Mouse (Mus musculus) stomach, postnatal 0 days (tissue): Measurements from ENCODE around the gene Pwp1. TPM values are rescaled to one million over a fixed set of nuclear protein-coding genes. Genes with fewer than 3 reads are reported as not detected.
"Not testable (repeated sequence)": the region's sequence is repeated elsewhere in the genome, so short reads cannot be mapped to it uniquely, and the experiment has no call there.

Experiments
- ATAC-seq: fragments of 200-750 bp; cut with Nextera tagmentation; 2 replicates; pipeline ENCODE4 v1.8.0; 2017; ENCODE audit not compliant: low FRiP score, low TSS enrichment
- DNase-seq: peaks from one replicate; pipeline ENCODE4 v3.0.0-alpha.2; 2016; ENCODE audit warnings: low spot score
- H3K27ac ChIP-seq: fragments of 300-500 bp; sonication (generic); replicated peaks from 2 replicates; pipeline ENCODE4 v1.5.1; 2014; ENCODE audit warnings: mild to moderate bottlenecking, control low read depth
- H3K27me3 ChIP-seq: fragments of 300-500 bp; sonication (generic); 2 replicates; pipeline ENCODE4 v1.6.1; 2014; ENCODE audit warnings: low read length; ENCODE audit not compliant: control insufficient read depth, insufficient read depth
- H3K36me3 ChIP-seq: fragments of 300-500 bp; sonication (generic); 2 replicates; pipeline ENCODE4 v1.6.1; 2014; ENCODE audit warnings: low read length, mixed read lengths; ENCODE audit not compliant: control insufficient read depth, insufficient read depth
- H3K4me1 ChIP-seq: fragments of 300-500 bp; sonication (generic); replicated peaks from 2 replicates; pipeline ENCODE4 v1.6.1; 2014; ENCODE audit warnings: antibody characterized with exemption; ENCODE audit not compliant: control insufficient read depth, insufficient read depth
- H3K4me2 ChIP-seq: fragments of 300-500 bp; sonication (generic); replicated peaks from 2 replicates; pipeline ENCODE4 v1.6.1; 2014; ENCODE audit warnings: low read depth, mild to moderate bottlenecking, control low read depth, moderate library complexity
- H3K4me3 ChIP-seq: fragments of 300-500 bp; sonication (generic); 2 replicates; pipeline ENCODE4 v1.5.1; 2014; ENCODE audit warnings: low read depth, low read length, control low read depth
- H3K9ac ChIP-seq: fragments of 300-500 bp; sonication (generic); 2 replicates; pipeline ENCODE4 v1.6.1; 2014; ENCODE audit warnings: mild to moderate bottlenecking, low read length, control low read depth, mixed read lengths
- H3K9me3 ChIP-seq: fragments of 300-500 bp; sonication (generic); 2 replicates; pipeline ENCODE4 v1.6.1; 2016; ENCODE audit warnings: low read length; ENCODE audit not compliant: control insufficient read depth
- CTCF ChIP-seq: IDR thresholded peaks from 2 replicates; pipeline ENCODE4 v1.5.1; 2016; ENCODE audit warnings: antibody characterized with exemption, low read depth, mild to moderate bottlenecking, moderate library complexity
- EP300 ChIP-seq: optimal IDR thresholded peaks from 2 replicates; pipeline ENCODE3; 2016; ENCODE audit warnings: antibody characterized with exemption
- WGBS: fragments of 180-500 bp; shearing (Covaris S2); extraction: QIAGEN DNeasy Blood & Tissue Kit; methylation state at CpG from one replicate; pipeline ENCODE4 v1.1.7; 2014; 5-methylcytosine and 5-hydroxymethylcytosine counted together
- polyA plus RNA-seq: library from polyadenylated mRNA; unstranded; fragments of >200 nt; fragmentation: Nextera tagmentation; extraction: Ambion mirVana; gene quantifications from 2 replicates; pipeline ENCODE4 v1.2.1, GENCODE M21; 2015

Gene Pwp1
- 30.2 and 31.9 TPM in 2 replicates for polyA plus RNA-seq

- not testable (repeated sequence) for H3K27me3 ChIP-seq, H3K27ac ChIP-seq, H3K36me3 ChIP-seq, H3K4me1 ChIP-seq, H3K9me3 ChIP-seq
- DNase-seq = peak; percentile 39
- peak within 1 kb of the TSS; percentile 41 for H3K4me3 ChIP-seq
- ATAC-seq = peak; percentile 85
- H3K4me2 ChIP-seq = peak within 1 kb of the TSS; percentile 79
- H3K9ac ChIP-seq = peak within 1 kb of the TSS; percentile 47
- WGBS = 3% methylated on average over 45 of the region's 49 CpGs
Measured at GRCm38 (mm10) chr10:85829085-85829853, at the start of gene Pwp1. Pwp1 (plus strand) TSS chr10:85829494.

GRCm38 (mm10) chr10:85822143-85822696 lies 7.1 kb upstream of the Pwp1 start:
- H3K27ac ChIP-seq, H3K27me3 ChIP-seq, H3K36me3 ChIP-seq, ATAC-seq, H3K4me2 ChIP-seq, DNase-seq, H3K4me1 ChIP-seq, H3K4me3 ChIP-seq, H3K9ac ChIP-seq, H3K9me3 ChIP-seq: not testable (repeated sequence)
- 81% methylated on average over 1 of the region's 3 CpGs for WGBS

- not testable (repeated sequence) for H3K36me3 ChIP-seq, H3K4me3 ChIP-seq, DNase-seq, H3K27me3 ChIP-seq, H3K27ac ChIP-seq, H3K4me2 ChIP-seq, H3K9me3 ChIP-seq, H3K9ac ChIP-seq, ATAC-seq, H3K4me1 ChIP-seq
- 61% methylated on average over 1 of the region's 1 CpGs for WGBS
Measured at GRCm38 (mm10) chr10:85823752-85824151, 5.5 kb upstream of the Pwp1 start.

- 56% methylated on average over 5 of the region's 5 CpGs for WGBS
- not testable (repeated sequence) for H3K9ac ChIP-seq, H3K4me3 ChIP-seq, ATAC-seq, H3K27me3 ChIP-seq, H3K27ac ChIP-seq, DNase-seq, H3K9me3 ChIP-seq, H3K36me3 ChIP-seq, H3K4me1 ChIP-seq
- peak overlapping the region; percentile 79; the same call in 1 of the 2 replicates for H3K4me2 ChIP-seq
Measured at GRCm38 (mm10) chr10:85828722-85829084, 591 bp upstream of the Pwp1 start.

- Histone ChIP-seq H3K27me3 (no peaks in the 10 kb centered on the region), H3K27ac (no peak overlapping the region), H3K4me3 (no peak overlapping the region), H3K4me2 (no peak overlapping the region), H3K4me1 (no peaks in the 10 kb centered on the region), H3K36me3 (no peaks in the 10 kb centered on the region), H3K9me3 (no peaks in the 10 kb centered on the region), H3K9ac (no peak overlapping the region)
- TF ChIP-seq CTCF (no peak), EP300 (no peak)
- no peak for ATAC-seq
- no peak for DNase-seq
- WGBS = 60% methylated on average over 4 of the region's 4 CpGs
Measured at GRCm38 (mm10) chr10:85846105-85846862, 17.0 kb downstream of the Pwp1 start.
